Mouse (Mus musculus): ENCODE data around the gene Grsf1. TPM values are rescaled to one million over a fixed set of nuclear protein-coding genes. Genes with fewer than 3 reads are reported as not detected.

The Grsf1 gene
- 65.0 and 69.2 TPM in 2 replicates for total RNA-seq (2014; fragmentation: Nextera tagmentation)
- total RNA-seq (2017): 106 and 108 TPM in 2 replicates

DNA sequence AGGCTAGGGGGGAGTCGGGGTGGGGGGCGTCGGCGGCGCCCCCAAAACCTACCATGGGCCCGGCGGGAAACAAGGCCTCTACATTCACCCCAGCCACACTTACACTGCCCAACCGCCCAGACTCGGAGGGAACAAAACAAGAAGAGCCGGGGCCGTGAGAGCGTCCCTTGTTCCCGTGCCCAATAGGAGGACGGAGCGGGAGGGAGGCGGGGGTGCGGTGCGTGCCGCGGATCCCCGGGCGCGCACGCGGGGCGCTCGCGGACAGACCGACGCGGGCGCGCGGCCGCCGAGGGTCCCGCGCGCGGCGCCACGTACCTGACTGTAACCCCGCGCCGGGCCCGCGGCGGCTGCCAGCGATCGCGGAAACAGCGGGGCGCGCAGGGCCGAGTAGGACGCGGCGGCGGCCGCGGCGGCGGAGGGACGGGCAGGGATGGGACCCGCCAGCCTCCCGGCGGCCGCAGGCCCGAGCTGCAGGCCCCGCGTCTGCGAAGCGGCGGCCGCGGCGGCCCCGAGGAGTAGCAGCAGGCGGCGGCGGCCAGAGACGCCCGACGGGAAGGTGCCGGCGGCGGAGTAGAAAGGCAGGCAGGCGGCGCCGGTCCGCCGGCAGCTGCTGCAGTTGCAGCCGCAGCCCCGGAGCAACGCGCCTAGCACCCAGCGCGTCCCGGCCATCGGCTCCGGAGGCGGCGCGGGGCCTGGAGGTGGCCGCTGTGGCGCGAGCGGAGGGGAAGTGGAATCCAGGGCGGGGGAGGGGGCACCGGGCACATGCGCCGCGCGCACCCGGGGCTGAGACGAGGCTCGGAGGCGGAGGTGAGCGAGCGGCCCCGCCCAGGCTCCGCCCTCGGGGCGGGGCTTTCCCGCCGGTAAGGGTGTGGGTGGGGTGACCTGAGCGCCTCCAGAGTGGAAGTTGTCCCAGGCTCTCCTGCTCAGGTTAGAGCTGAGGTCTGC, at the start of gene Grsf1:
Gene Grsf1 (minus strand): TSS at position 729 of the 945 bp plus-strand sequence.
- ATAC-seq (replicated peaks; ENCODE audit: low FRiP score, low TSS enrichment, poor library complexity, severe bottlenecking): peak; percentile 81

DNA sequence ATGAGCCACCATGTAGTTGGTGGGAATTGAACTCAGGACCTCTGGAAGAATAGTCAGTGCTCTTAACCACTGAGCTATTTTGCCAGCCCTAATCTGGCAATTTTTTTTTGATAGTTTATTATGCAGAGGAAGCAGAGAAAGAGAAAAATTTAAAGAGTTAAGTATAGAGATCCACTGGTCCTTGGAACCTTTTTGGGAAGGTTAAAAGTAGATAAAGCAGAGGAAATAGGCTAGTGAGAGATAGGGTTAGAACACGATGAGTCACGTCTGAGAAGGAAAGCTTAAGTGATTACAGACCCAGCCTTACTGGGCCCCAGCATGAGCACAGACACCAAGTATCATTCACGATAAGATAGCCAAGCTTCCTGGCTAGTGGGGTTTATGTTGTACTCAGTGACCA, 48.1 kb upstream of the Grsf1 start:
- ATAC-seq (replicated peaks; ENCODE audit: low FRiP score, low TSS enrichment, poor library complexity, severe bottlenecking): peak; percentile 75

DNA sequence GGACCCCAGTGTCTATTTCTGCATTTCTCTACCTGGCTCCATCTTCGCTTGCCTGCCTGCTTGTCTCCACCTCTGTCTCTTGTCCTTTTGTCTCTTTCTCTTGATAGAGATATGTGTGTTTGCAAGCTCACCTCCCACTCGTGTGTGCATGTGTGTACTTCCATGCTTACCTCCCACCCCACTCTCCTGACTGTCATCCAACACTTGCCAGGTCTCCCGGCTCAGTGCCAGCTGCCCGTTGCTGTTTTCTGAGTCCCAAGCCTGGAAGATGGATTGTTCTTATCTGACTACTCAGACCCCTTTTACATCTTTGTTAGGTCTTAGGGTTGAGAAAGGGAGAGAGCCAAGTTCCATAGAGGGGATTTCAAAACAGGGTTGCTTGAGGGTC, 46.2 kb upstream of the Grsf1 start:
- ATAC-seq (replicated peaks; ENCODE audit: low FRiP score, low TSS enrichment, poor library complexity, severe bottlenecking): no peak

DNA sequence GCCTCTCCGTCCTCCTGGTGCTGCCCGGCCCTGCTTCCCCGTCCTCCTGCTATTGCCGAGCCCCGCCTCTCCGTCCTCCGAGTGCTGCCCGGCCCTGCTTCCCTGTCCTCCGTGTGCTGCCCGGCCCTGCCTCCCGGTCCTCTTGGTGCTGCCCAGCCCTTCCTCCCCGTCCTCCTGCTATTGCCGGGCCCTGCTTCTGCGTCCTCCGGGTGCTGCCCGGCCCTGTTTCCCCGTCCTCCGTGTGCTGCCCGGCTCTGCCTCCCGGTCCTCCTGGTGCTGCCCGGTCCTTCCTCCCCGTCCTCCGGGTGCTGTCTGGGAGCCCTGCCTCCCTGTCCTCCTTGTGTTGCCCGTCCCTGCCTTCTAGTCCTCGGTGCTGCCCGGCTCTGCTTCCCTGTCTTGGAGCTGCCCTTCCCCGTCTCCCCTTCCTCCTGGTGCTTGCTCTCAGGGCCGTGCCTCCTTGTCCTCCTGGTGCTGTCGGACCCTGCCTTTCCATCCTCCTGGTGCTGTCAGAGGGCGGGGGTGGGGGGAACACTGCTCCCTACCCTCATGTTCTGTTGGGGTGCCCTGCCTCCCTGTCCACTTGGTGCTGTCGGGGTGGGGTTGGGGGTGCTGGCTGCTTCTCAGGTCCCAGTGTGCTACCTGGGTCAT, 45.7 kb upstream of the Grsf1 start:
- ATAC-seq (replicated peaks; ENCODE audit: low FRiP score, low TSS enrichment, poor library complexity, severe bottlenecking): peak; percentile 31

DNA sequence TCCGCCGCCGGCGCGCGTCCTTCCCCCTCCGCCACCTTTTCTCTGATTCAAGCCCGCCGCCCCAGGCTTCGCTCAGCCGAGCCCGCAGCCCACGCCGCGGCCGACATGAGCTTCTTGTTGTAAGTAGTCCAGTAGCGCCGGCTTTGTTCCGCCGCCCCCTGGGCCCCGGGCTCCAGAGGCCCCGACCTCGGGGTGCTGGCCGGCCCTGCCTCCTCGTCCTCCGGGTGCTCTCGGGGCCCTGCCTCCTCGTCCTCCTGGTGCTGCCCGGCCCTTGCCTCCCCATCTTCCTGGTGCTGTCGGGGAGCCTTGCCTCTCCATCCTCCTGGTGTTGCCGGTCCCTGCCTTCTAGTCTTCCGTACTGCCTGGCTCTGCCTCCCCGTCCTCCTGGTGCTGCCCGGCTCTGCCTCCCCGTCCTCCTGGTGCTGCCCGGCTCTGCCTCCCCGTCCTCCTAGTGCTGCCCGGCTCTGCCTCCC, 45.1 kb upstream of the Grsf1 start:
- no peak for ATAC-seq (replicated peaks; ENCODE audit: low FRiP score, low TSS enrichment, poor library complexity, severe bottlenecking)

DNA sequence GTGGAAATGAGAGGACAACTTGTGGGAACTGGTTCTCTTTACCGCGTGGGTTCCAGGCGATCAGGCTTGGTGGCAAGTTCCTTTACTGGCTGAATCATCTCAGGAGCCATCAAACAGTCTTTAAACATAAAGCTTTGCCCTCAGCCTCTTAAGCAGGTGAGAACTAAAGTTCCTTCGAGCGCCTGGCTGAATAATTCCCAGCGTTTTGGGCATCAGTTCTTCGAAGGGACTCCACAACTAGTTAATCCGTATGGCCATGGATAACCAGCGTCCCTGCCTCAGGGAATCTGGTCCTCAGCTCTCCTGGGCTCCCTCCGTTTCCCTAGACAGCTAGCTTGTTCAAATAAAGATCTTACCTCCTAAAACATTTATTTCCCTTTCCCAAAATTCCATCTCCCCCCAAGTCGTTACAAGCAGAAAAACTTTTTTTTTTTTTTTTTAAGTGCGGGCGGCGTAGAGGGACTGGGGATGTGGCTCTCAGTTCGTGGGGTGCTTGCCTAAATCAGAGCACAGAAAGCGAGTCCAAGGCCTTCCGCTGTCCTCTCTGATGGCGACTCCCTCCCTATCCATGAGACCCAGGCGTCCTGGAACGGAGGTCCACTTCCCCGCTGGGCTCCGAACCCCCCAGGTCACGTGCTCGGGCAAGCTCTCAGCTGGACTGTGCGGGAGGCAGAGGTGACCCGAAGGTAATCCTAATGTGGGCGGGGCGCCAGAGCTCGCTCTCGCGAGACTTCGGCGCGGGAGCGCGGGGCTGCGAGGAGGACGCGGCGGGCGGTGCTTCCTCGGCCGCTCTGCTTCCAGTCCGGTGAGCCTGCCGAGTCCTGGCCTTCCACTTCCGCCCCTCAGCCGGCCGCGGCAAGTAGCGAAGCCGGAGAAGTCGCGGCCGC, 44.4 kb upstream of the Grsf1 start, which contains the start of gene Mob1b:
Gene Mob1b (plus strand): TSS at position 740 of the 887 bp plus-strand sequence.
- peak; percentile 75 for ATAC-seq (replicated peaks; ENCODE audit: low FRiP score, low TSS enrichment, poor library complexity, severe bottlenecking)

DNA sequence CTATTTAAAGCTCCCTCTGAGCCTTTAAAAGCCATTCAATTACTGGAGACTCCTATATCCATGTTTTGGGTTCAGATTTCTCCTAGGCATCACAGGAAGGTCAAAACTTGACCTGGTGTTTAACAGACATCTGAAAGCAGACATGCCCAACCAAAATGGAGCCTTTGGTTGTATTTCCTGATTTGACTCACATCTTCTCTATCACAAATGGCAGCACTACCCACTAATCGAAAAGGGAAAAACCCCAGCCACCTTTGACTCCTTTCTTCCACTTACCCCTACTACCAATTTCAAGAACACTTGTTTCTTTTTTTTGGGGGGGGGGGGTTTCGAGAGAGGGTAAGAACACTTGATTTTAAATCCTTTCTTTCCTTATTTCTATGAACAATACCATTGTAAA, 41.0 kb upstream of the Grsf1 start:
- no peak for ATAC-seq (replicated peaks; ENCODE audit: low FRiP score, low TSS enrichment, poor library complexity, severe bottlenecking)

DNA sequence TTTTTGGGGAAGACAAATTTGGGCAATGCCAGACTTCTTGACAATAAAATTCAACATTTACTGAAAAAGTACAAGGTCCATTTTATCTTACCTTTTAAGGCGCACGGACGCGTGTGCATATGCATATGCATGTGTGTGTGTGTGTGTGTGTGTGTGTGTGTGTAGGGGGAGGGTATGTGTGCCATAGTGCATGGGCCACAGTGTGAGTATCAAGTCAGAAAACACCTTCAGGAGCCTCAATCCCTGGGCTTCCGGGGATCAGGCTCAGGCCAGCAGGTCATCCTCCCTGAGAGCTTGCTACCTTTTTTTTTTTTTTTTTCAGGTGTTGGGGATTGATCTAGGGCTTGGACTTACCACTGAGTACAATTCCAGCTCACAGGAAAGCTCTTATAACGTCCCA, 36.4 kb upstream of the Grsf1 start:
- no peak for ATAC-seq (replicated peaks; ENCODE audit: low FRiP score, low TSS enrichment, poor library complexity, severe bottlenecking)

DNA sequence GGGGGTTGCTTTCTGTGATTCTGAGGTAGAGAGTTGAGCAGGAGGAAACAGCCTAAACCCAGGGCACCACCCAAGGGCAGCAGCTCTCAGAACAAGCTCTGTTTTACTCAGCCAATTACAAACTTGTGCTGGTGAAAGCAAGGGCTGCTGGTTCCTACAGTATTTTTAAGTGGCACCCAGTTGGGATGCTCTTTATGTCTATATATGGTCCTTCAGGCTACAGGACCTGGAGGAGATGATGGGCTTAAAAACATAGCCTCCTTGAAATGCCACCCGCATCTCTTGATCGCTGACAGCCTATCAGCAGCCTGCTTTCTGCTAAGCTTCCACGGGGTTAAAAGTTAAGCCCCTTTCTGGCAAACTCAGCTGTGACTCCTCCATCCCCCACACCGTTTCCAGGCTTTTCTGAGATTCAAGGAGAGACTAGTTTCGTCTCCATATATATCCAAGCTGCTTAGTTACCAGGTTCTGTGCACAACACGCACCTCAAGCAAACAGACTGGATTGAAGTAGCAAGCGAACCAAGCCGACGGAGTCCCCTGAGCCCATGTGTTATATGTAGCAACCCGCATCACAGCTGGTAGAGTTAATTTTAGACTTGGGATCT, 35.8 kb upstream of the Grsf1 start:
- no peak for ATAC-seq (replicated peaks; ENCODE audit: low FRiP score, low TSS enrichment, poor library complexity, severe bottlenecking)

DNA sequence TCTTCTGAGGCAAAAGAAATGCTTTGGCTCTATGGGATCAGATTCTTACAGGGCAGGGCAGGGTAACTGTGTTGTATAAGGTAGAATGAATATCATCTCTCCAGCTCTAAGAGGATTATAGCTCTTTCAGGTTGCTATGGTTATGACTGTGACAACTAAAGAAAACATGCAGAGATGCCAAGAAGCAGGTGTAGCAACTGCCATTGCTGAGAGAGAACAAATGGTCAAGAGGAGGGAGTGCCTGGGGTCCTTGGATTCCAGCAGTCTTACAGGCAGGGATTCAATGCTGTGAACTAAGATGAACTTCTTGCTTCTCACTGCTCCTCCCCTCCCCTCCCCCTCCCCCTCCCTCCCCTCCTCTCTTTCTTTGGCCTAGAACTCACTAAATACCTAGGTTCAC, 35.2 kb upstream of the Grsf1 start:
- no peak for ATAC-seq (replicated peaks; ENCODE audit: low FRiP score, low TSS enrichment, poor library complexity, severe bottlenecking)

DNA sequence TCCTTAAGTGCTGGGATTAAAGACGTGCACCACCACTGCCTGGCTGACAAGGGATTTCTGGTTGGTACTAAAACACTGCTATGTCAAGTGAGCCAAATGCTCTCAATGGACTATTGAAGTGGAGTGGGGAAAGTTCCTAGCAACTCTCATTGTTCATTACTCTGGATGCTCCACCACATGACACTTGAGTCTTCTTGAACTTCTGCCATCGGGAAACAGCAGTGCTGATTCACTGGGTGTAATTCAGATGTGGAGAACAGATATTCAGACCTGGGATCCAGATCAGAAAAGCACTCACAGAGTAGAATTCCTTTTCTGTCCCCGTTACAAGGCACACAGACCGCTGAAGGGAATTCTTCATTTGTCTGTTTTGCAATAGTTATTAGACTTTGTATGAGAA, 27.6 kb upstream of the Grsf1 start:
- ATAC-seq (replicated peaks; ENCODE audit: low FRiP score, low TSS enrichment, poor library complexity, severe bottlenecking): no peak

DNA sequence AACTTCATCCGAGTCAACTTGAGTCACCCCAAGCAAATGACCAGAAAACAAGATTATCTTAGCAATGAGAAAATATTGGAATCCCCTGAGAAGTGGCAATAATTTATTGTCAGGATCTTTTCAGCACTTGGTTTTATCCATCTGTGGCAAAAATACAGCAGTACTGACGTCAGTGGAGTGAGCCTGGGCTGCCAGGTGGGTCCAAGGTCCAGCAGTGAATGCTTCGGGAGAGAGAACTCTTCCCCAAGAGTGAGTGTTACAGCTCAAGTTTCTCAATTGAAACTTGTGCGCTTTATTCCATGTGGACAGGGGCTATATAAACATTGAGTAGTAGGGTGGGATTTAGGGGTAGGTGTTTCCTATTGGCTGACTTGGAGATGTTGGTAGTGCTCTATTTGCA, 26.1 kb upstream of the Grsf1 start:
- ATAC-seq (replicated peaks; ENCODE audit: low FRiP score, low TSS enrichment, poor library complexity, severe bottlenecking): no peak

DNA sequence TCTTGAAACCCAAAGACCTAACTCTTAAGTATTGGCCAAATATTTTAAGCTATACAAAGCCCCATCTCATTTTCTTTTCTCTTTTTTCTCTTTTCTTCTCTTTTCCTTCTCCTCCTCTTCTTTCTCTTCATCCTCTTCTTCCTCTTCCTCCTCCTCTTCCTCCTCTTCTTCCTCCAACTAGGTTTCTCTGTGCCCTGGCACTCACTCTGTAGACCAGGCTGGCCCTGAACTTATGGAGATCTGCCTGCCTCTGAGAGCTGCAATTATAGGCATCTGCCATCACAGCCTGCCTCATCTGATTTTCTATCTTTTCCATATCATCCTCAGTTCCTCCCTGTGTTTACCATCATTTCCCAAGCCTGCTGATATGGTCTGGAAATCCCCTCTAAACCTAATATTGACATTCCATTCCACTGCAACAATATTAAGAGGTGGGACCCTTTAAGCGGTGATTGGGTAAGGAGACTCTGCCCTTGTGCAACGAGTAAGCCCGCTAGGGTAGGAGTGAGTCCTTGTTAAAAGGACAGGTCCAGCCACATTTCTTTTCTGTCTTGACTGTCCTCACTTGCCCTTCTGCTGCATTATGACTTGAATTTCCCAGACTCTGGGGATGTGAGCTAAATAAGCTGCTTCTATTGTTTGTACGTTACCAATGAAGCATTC, 23.4 kb upstream of the Grsf1 start:
- no peak for ATAC-seq (replicated peaks; ENCODE audit: low FRiP score, low TSS enrichment, poor library complexity, severe bottlenecking)

DNA sequence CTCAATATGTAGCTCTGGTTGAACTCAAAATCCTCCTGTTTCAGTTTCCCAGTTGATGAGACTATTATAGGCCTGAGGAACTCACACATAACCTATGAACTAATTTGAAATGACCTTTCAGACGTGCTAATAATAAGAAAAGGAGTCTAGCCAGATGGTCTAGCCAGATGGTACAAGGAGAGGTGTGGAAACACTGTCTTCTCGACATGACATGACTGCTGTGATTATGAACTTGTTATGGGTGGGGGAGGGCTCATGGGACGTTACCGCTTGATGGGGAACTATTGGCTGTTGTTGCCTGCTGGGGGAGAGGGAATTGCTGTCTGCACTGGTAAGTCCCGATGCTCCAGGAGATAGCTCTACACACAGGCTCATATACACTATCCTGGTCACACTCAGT, 21.3 kb upstream of the Grsf1 start:
- ATAC-seq (replicated peaks; ENCODE audit: low FRiP score, low TSS enrichment, poor library complexity, severe bottlenecking): no peak

DNA sequence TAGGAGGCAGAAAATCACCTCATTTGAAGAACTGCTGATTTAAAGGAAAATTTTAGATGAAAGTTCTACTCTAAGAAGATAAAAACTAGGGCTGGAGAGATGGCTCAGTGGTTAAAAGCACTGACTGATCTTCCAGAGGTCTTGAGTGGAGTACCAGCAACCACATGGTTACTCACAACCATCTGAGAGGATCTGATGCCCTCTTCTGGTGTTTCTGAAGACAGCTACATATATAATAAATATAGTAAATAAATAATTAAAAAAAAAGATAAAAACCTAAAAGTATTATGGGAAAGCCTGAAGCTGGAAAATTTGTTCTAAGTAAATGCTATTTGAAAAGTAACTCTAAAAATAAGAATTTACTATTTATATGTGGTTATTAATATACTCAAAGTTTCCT, 17.1 kb upstream of the Grsf1 start:
- ATAC-seq (replicated peaks; ENCODE audit: low FRiP score, low TSS enrichment, poor library complexity, severe bottlenecking): no peak

DNA sequence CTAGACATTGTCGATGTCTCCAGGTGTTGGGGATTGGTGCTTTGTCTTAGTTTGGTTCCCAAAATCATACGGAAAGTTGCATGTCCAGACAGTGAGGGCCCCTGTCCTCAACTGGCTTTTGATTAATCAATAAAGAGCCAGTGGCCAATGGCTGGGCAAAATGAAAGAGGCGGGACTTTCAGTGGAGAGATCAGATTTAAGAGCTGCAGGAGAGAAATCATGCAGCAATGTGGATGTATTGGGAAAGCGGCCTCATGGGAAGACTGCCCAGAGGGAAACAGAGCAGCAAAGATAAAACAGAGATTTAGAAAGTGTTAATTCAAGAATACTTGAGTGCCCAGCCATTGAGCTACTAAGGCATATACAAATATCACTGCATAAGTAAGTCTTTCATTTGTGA, 16.6 kb upstream of the Grsf1 start:
- ATAC-seq (replicated peaks; ENCODE audit: low FRiP score, low TSS enrichment, poor library complexity, severe bottlenecking): no peak

DNA sequence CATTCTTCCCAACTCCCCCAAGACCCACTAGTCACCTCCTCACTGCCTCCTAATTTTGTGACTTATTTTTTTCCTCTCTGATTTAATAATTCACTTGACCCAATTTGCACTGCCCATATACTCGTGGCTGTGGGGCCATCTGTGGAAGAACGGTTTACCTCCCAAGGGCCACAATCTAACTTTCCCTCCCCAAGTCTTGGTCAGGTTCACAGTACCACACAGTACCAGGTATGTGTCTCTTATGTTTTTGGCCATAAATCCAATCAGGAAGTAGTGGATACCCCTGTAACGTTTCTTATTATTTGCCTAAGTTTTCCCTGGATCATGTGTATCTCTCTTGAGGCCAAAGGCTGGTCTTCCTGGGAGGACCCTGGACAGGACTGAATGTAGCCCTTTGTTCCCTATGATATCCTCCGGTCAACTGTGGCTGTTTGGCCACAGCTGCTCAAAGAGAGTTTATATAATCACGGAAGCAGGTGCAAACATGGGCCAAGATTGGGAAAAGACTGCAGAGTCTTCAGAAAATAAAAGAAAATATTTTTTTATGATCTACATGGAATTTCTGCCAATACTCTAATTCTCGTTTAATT, 15.6 kb upstream of the Grsf1 start:
- no peak for ATAC-seq (replicated peaks; ENCODE audit: low FRiP score, low TSS enrichment, poor library complexity, severe bottlenecking)

DNA sequence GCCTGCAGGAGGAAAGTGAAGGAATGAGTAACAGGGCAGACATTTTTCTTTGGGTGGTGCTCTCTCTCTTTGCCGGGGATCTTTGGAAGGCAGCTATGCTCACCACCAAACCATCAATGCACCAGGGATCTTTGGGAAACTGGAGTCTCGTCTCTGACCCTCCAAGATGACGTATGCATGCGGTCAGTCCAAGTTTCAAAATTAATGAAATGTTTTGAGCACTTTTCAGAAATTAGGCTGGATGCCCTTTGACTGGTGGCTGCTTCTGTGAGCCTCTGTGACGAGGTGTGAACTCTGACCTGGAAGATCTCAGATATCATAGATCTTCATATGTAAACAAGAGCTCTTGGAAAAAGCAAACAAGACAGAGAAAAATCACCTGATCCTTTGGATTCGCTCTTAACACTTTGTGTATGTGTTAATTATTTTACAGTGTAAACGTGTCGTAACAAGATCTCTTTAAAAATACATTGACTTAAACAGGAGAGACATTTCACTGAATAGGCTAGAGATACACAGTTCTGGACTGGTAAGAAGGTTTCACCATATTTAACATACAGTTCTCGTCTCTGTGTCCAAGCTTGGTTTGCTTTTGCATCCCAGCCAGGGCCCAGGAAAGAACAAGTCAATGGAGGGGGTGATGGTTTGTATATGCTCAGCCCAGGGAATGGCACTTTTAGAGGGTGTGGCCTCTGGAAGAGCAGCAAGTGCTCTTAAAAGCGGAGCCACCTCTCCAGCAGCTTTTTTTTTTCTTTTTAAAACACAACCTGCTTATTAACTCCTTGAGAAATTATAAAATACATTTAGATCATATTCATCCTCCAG, 14.9 kb upstream of the Grsf1 start:
- ATAC-seq (replicated peaks; ENCODE audit: low FRiP score, low TSS enrichment, poor library complexity, severe bottlenecking): no peak

Measured in megakaryocyte-erythroid progenitor cell, adult 5-6 weeks (primary cell).